Comparison of ENCODE assay signal across 8 mouse cellular contexts in genomic region chr15:100227663-100228534, GRCm38 (mm10). TPM values are rescaled to one million over a fixed set of nuclear protein-coding genes. Genes with fewer than 3 reads are reported as not detected.
DNase-seq lines count a peak whose midpoint lies in the region; ATAC-seq and TF ChIP-seq lines count a peak whose summit lies in the region.

Gene Atf1 (plus strand): TSS chr15:100227819.

- H3K36me3 ChIP-seq in heart, embryonic 11.5 days (ENCODE audit: control insufficient read depth, insufficient read depth, low read length), result no peaks in the 10 kb centered on the region
- peaks cover 18% of the 10 kb centered on the region for H3K36me3 ChIP-seq in kidney, embryonic 15.5 days
- H3K36me3 ChIP-seq in liver, embryonic 12.5 days, result peaks cover 14% of the 10 kb centered on the region
- no peaks in the 10 kb centered on the region for H3K36me3 ChIP-seq in splenic B cell, adult 2 months (ENCODE audit: control insufficient read depth, insufficient read depth, low read length, poor library complexity, severe bottlenecking)

- H3K27ac ChIP-seq in heart, embryonic 11.5 days (ENCODE audit: low read depth, low read length), result peak within 1 kb of the TSS; percentile 100
- H3K27ac ChIP-seq in kidney, embryonic 15.5 days, result peak within 1 kb of the TSS; percentile 100
- peak within 1 kb of the TSS; percentile 99 for H3K27ac ChIP-seq in liver, embryonic 12.5 days

- TF ChIP-seq CTCF in brain, embryonic 14.5 days (IDR thresholded peaks at IDR 0.05; ENCODE audit: borderline replicate concordance, extremely low read depth, insufficient read depth, insufficient read length), result no peak

- peaks cover 11% of the 10 kb centered on the region for H3K9me3 ChIP-seq in heart, embryonic 11.5 days (replicated peaks; ENCODE audit: control insufficient read depth, low read length)
- 0 out of 2 replicates have a peak, but pooled peaks cover 9% of the 10 kb centered on the region for H3K9me3 ChIP-seq in kidney, embryonic 15.5 days (replicated peaks)
- no peaks in the 10 kb centered on the region for H3K9me3 ChIP-seq in liver, embryonic 12.5 days (replicated peaks)

- TF ChIP-seq POLR2A in brain, embryonic 14.5 days (IDR thresholded peaks at IDR 0.05; ENCODE audit: borderline replicate concordance, extremely low read depth, insufficient read depth, insufficient read length, poor library complexity, severe bottlenecking), result peak; percentile 99

- H3K27me3 ChIP-seq in heart, embryonic 11.5 days (ENCODE audit: control insufficient read depth, insufficient read depth, low read length), result no peaks in the 10 kb centered on the region
- no peaks in the 10 kb centered on the region for H3K27me3 ChIP-seq in kidney, embryonic 15.5 days
- H3K27me3 ChIP-seq in liver, embryonic 12.5 days (replicated peaks), result no peaks in the 10 kb centered on the region
- no peaks in the 10 kb centered on the region for H3K27me3 ChIP-seq in splenic B cell, adult 2 months (ENCODE audit: control insufficient read depth, insufficient read depth, low read length, poor library complexity, severe bottlenecking)

- peak; percentile 97 for DNase-seq in CD4-positive, CD25-positive, alpha-beta regulatory T cell, adult 2 months (ENCODE audit: low read depth, low spot score)
- DNase-seq in brain, embryonic 14.5 days (ENCODE audit: low read depth), result peak; percentile 96
- DNase-seq in naive thymus-derived CD4-positive, alpha-beta T cell, adult 2 months (ENCODE audit: low read depth), result peak; percentile 94
- DNase-seq in splenic B cell, adult 2 months (ENCODE audit: low read depth, low spot score), result peak; percentile 95

- peaks cover 11% of the 10 kb centered on the region; the same call in 1 of the 2 replicates for H3K4me1 ChIP-seq in heart, embryonic 11.5 days (ENCODE audit: control insufficient read depth, insufficient read depth, low read length)
- peaks cover 22% of the 10 kb centered on the region for H3K4me1 ChIP-seq in kidney, embryonic 15.5 days
- peaks cover 55% of the 10 kb centered on the region for H3K4me1 ChIP-seq in liver, embryonic 12.5 days

- under 1% methylated on average over 61 of the region's 133 CpGs for WGBS in heart, embryonic 11.5 days (ENCODE audit: insufficient replicate concordance)
- under 1% methylated on average over 76 of the region's 133 CpGs for WGBS in kidney, embryonic 15.5 days
- WGBS in liver, embryonic 12.5 days (ENCODE audit: insufficient replicate concordance), result under 1% methylated on average over 119 of the region's 133 CpGs

- H3K4me3 ChIP-seq in heart, embryonic 11.5 days (ENCODE audit: low read depth, low read length), result peak within 1 kb of the TSS; percentile 84
- peak within 1 kb of the TSS; percentile 91 for H3K4me3 ChIP-seq in kidney, embryonic 15.5 days (replicated peaks)
- peak within 1 kb of the TSS; percentile 82 for H3K4me3 ChIP-seq in liver, embryonic 12.5 days

- peak; percentile 72 for ATAC-seq in erythroblast, adult 5-6 weeks (replicated peaks; ENCODE audit: low FRiP score, poor library complexity, severe bottlenecking)
- peak; percentile 80 for ATAC-seq in heart, embryonic 11.5 days (replicated peaks; ENCODE audit: insufficient number of reproducible peaks, low FRiP score, low TSS enrichment)
- peak; percentile 89 for ATAC-seq in kidney, embryonic 15.5 days (replicated peaks; ENCODE audit: low FRiP score)
- ATAC-seq in liver, embryonic 12.5 days, result peak; percentile 69

- H3K4me2 ChIP-seq in heart, embryonic 11.5 days, result peak within 1 kb of the TSS; percentile 73
- H3K4me2 ChIP-seq in kidney, embryonic 15.5 days, result peak within 1 kb of the TSS; percentile 59
- H3K4me2 ChIP-seq in liver, embryonic 12.5 days, result peak within 1 kb of the TSS; percentile 76

- peak within 1 kb of the TSS; percentile 99 for H3K9ac ChIP-seq in heart, embryonic 11.5 days (ENCODE audit: low read depth, low read length)
- peak within 1 kb of the TSS; percentile 98 for H3K9ac ChIP-seq in kidney, embryonic 15.5 days
- peak within 1 kb of the TSS; percentile 91 for H3K9ac ChIP-seq in liver, embryonic 12.5 days

RNA-seq across cellular contexts. Expression of gene Atf1, which starts in this region (rescaled TPM):
- 15.5 and 19.0 TPM in 2 replicates for polyA plus RNA-seq in brain, embryonic 14.5 days (2012; rRNA removed)
- total RNA-seq in erythroblast, adult 5-6 weeks (2015; ENCODE audit: low replicate concordance), result 32.9 and 33.6 TPM in 2 replicates
- 64.8 and 87.7 TPM in 2 replicates for total RNA-seq in erythroblast, adult 5-6 weeks (2017; ENCODE audit: low replicate concordance)
- polyA plus RNA-seq in heart, embryonic 11.5 days (2014; fragmentation: Nextera tagmentation; extraction: Ambion mirVana), result 33.7 and 38.6 TPM in 2 replicates
- polyA plus RNA-seq in kidney, embryonic 15.5 days (2015; fragmentation: Nextera tagmentation; extraction: Ambion mirVana), result 49.7 and 51.1 TPM in 2 replicates
- 55.0 and 57.6 TPM in 2 replicates for polyA plus RNA-seq in liver, embryonic 12.5 days (2016; fragmentation: Nextera tagmentation; extraction: Ambion mirVana)

Comparison
In these comparisons a context has a peak if more than half of its experiments do, and no peak if none do; other contexts are left out.
1. Peak in every context shown above with its lines: DNase-seq, ATAC-seq, H3K4me3 ChIP-seq and H3K27ac ChIP-seq.